Mouse (Mus musculus) brain, embryonic 18.5 days (tissue): ENCODE data around the gene Hus1.

Source experiments
- DNase-seq: peaks from one replicate; pipeline ENCODE4 v3.0.0-alpha.2; 2012; ENCODE audit warnings: low read depth, low spot score

The Hus1 gene

DNA sequence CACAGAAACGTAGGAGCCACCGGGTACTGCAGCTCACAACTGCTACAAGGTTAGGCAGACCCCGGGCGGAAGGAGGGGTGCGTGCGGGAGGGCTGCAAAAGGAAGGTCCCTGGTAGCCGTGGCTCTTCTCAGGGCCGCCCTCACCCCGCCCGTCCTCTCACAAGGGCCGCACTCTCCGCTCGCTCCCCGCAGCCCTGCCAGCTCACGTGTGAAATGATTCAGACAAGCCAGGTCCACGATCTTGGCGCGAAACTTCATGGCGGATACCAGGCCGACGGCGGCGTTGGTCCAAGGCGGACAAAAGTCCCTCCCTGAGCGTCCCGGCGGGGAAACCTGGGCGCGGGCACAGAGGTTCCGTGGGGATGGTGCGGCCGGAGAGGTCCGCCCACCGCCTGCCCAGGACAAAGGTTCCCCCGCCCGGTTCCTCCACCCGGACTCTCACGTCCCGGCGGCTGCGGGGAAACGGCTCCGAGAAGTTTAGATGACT lies at the start of gene Hus1:
Hus1 (minus strand) TSS at position 339 of the 487 bp plus-strand sequence.
- peak; percentile 37 for DNase-seq

DNA sequence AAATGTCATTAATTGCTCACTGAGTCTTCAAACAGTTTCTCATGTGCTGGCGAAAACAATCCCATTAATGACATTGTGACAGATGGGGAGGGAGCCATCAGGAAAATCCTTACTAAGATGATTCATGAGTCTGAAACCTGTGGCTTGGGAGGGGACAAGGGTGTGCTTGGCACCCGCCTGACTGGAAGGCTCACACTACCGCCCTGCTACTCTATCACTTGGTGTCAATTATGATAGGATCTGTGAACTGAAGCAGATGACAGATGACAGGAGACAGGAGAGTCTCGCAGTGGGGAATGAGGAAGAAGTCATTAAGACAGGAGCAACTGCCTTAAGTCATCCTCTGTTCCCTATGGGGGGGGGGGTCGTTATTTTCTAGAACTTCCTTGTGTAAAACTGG lies 49.5 kb upstream of the Hus1 start:
- DNase-seq: no peak

DNA sequence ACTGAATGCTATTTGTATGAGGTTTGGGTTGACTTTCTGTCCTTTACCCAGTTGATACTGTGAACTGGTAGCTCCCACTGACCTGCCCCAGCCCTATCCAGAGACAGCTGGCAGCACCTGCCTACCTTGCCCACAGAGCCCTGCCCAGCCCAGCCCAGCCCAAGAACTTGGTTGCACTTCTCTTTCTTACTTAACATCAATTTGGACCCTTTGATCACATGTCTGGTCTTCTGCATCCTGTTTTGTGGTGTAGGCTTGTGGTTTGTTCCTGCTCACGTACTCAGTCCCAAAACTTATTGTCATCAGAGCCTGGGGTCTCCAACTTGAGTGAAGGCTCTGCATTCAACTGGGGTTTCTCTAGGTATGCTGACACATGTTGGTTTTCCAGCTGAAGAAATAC lies 49.0 kb upstream of the Hus1 start:
- no peak for DNase-seq

DNA sequence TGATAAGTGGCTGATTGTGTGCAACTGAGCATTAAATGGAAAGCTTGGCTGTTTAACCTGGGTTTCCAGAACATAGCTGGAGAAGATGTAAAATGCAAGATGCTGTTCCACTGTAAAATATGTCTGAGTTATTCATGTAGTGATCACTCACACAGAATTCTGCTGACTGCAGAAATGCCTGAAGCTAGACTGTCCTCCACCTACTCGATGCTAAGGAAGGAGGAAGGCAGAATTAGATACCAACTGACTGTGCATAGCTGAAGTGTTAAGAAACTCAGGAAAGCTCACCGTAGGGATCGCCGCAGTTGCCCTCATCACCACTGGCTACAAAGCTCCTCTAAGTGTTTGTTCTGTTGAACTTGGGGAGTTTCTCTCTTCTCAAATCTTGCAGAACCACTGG lies 46.7 kb upstream of the Hus1 start:
- DNase-seq: no peak

DNA sequence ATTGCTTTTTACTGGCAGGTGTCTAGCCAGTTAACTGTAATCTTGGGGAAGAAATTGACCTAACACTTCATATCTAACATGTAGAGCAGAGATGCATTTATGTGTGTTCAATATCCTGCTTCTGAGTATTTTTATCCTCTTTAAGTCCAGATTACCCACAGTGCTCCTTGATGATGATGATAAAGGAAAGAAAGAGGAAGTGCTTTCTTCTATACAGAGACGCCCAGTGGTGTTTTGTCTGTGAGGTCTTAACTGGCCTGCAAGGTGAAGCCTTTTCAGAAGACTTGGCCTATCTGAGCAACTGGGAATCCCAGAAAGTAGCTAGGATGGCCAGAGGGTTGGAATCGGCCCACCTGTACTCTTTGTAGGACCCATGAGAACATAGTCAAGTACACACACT lies 45.9 kb upstream of the Hus1 start:
- no peak for DNase-seq

DNA sequence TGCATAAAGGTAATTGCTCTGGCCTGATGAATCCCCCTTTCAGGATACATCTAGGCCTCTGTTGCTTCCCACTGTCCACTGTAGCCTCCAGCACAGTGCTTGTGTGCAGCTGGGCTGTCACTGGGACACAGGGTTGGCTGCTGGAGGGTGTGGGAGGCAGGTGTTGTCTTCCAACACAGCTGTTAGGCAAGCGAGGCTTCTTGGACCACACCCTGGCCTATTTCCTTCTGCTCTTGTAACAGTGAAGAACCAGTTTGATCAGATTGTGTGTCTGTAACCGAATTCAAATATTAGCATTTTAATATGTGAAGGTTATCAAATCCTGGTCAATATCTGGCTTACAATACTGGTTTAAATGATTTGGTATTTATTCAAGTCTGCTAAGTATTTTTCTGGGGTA lies 40.9 kb upstream of the Hus1 start:
- no peak for DNase-seq

DNA sequence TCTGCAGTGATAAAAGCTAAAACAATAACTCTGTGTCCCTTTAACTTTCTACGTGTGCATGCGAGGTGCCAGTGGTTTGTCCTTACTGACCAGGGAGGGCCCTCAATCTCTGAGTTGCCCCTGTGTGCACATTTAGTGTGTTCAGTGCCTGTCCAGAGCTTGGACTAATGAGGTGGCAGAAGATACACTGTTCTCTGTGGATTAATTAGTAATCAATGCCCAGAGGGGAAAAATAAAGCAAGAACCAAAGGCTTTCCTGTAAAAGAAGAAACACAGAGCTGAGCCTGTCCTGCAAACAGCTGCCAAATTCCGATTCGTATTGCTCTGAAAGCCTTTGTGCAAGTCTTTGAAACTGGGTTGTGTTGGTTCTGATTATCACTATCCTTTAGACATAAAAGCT lies 39.2 kb upstream of the Hus1 start:
- no peak for DNase-seq

DNA sequence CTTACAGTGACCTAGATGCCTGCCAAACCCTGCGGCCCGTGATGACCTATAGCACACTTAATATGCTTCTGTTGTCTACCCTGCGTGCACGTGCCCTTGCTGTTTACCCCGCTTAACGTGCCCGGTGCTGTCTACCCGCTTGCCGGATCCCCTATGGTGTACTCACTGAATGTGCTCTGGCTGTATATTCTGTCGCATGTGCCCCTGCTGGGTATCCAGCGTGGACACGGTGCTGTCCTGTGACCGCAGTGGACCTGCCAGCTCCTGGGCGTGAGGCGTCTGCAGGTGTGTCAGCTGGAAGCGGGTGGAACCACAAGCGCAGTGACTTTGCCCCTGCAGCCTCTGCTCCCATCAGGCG lies 37.7 kb upstream of the Hus1 start, which contains the start of gene Sun3:
Sun3 (minus strand) TSS at position 289 of the 358 bp plus-strand sequence.
- DNase-seq: no peak

DNA sequence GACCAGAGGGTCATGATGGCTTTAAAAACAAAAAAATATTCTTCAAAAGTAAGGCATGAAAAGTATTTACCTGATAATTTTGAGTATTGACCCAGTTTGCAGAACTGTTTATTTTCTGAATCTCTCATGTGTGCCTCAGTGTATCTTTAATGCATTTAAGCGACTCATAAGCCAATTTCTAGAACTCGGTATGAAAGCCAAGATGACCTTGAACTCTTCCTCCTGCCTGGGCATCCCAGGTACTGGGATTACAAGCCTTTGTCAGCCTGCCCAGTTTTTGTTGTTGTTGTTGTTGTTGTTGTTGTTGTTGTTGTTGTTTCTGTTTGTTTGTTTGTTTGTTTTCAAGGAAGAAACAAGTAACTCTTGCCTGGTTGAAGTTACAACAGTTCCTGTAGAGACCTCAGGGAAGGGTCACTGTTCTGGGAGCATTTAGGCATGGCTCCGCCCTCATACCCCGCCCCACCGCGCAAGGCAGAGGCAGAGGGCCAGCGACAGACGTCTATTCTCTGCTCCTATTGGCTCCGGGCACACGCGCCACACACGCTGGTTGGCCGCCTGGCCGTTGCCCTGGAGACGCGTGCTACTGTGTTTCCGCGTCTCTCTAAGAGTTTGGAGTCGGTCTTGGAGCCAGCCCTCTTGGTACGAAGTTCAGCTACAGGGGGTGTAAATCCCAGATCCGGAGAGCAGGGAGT lies 37.2 kb upstream of the Hus1 start, which contains the start of gene Gm11992:
Gm11992 (plus strand) TSS at position 584 of the 692 bp plus-strand sequence.
- DNase-seq: peak; percentile 64

DNA sequence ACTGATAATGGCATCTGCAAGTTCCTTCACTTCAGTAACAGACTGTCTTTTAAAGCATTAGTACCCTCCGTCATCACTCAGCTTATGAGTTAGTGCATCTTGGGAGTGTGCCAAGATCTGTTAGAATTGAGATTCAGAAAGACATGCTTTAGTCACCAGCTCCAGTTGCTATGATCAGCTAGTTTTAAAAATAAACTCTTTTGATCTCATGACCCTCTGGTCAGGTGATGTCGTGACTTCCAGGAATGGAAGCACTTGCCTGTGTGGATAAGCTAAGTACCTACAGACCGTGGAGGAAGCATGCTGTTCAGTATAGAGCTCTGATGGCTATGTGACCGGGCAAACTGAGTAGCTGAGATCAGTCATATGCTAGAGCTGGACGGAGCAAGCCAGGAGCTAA lies 36.1 kb upstream of the Hus1 start:
- no peak for DNase-seq

DNA sequence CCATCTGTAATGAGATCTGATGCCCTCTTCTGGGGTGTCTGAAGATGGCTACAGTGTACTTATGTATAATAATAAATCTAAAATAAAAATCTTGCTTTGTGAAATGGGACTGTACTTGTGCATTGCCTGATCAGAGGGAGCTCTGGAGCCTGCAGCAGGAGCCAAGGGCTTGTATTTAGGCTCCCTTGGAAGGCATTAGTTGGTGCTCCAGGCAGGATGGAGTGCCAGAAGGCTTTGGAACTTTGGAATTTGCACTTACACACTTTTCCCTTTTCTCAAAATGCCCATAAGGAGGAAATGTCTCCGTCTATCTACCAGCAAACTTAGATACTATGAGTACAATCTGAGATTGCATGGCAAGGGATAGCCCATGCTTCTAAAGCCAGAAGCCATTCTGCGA lies 35.6 kb upstream of the Hus1 start:
- DNase-seq: no peak

DNA sequence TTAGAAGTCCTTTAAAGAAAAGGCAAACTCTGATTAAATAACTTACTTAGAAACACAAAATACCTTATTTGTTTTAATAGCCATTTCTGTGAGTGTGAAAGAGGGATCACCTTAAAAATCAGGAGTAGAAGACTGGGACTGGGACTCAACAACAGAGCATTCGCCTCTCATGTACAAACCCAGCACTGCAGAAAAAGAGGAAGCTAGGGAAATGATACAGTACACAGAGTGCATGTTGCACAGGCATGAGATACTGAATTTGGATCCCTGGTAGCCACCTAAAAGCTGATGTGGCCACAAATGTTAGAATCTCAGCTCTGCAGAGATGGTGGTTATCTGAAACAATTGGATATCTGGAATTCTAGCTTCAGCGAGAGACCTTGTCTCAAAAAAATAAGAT lies 20.5 kb upstream of the Hus1 start:
- no peak for DNase-seq

DNA sequence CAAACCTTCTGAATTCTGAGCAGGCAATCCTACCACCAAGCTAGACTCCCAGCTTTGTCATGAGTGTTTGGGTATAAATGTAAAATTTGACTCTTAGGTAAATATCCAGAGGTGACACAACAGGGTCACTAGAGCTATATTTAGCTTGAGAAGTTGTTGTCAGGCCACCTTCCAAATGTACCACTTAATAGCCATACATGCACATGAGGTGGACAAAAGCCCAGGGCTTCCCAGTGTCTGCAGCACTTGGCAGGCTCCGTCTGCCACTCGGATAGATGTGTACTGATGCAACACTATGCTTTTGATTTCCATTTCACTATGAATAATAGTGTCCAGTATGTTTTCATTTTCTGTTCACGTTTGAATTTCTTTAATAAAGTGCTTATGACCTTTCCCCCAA lies 14.2 kb upstream of the Hus1 start:
- no peak for DNase-seq

DNA sequence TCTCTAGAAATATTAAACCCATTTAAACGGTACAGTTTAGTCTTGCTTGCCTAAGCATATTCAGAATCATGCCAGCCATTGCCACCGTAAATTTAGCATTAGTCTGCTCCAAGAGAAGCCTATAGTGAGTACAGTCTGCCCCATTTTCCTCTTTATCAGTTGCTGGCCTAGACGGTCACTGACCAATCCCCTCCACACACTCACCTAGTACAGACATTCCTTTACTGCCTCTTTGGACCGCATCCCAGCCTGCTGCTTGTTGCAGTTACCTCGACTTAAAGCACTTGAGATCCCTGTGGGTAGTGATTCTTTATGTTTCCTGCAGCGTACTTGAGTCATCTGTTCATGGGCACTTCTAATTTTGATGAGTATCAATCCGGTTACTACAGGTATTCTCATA lies 13.8 kb upstream of the Hus1 start:
- no peak for DNase-seq

DNA sequence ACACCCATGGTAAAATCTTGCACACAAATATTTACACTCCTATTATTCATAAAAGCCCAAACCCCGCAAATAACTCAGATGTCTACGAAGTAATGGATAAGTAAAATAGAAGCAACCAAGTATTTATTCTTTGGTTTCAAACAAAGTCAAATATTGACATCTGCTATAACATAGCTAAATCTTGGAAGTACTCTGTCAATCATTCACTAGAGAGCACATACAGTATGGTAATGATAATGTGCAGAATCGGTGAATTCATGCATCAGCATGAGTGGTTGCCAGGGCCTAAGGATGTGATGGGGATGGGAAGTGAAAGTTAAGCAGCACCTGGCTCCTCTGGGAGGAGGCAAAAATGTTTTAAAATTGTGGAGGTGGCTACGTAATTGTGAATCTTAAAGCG lies 9.2 kb upstream of the Hus1 start:
- DNase-seq: no peak

DNA sequence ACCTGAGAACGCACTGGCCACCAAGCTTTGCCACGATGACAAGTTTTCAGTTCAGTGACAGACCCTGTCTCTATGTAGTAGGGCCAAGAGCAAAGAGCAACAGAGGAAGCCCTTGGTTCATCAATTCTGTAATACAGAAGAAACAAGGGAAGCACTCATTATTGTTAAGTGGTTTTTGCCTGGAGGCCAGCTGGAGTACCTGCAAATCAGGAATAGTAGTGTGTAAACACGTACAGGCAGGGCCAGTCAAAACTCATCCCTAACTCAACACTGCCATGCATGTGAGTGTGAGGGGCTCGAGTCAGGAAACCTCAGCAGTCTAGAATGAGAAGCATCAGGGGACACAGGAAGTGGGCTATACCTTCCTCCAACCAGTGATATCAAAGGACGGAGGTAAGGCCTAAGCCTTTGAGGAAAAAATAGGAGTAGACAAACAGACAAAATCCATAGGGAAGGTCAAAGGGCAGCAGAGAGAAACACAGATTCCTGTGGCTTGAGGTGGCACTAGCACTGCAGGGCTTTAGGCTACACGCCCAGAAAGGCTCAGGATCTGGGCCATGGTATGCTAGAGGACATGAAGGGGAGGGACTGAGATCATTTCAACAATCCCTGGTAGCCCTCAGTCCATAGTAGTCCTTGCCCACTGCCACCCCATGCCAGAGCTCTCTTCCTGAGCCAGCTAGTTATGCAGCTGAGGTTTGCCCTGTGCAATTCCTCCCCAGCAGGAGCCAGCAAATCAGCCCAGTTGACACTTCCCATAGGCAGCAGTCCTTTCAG lies 7.7 kb upstream of the Hus1 start:
- DNase-seq: no peak

DNA sequence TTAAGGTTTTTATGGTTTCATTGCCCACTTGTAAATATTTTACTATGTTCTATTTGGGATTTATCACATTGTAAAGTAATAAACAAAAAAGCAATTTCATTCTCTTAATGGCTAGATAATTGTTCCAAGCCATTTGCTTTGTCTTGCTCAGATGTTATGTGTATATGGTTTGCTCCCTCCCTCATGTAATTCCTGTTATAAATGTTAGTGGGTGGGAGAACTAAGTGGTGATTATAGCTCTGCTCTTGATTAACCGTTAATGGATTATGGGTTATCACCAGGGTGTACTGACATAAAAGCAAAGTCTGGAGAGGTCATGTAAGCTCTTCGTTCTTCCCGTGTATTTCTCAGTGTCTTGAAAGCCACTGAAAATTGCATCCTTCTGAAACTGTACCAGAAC lies 3.7 kb upstream of the Hus1 start:
- DNase-seq: no peak

DNA sequence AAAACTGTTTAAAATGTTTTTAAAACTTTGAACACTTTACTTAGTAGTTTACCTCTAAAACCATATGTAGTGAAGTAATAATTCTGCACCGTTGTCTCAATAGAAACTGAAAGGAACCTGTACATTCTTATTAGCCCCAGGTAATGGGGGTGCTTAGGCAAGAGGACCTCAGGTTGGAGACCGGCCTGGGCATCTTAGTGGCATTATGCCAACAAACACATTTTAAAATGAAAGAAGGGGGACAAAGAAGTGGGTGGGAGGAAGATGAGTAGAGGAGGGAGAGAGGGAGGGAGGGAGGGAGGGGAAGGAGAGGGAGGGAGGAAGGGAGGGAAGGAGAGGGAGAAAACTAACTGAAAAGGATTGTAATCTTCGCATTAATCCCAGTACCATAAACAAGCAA lies 357 bp upstream of the Hus1 start:
- DNase-seq: no peak

DNA sequence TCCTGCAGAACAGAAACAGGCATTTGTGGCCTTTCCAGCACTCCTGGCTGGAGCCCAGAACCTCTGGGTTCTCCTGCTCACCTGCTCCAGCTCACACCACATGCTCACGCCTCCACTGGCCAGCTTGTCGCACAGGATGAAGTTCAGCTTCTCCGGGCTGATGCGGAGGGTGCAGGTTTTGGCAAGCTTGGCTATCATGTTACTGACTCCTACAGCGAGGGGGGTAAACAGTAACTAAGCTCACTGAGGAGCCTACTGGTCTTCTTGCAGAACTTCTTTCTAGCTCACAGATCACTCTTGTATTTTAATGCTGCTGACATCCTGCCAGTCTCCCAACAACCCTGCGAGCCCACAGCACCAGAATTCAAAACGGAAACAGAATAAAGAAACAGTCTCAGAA lies 575 bp downstream of the Hus1 start:
- DNase-seq: no peak

DNA sequence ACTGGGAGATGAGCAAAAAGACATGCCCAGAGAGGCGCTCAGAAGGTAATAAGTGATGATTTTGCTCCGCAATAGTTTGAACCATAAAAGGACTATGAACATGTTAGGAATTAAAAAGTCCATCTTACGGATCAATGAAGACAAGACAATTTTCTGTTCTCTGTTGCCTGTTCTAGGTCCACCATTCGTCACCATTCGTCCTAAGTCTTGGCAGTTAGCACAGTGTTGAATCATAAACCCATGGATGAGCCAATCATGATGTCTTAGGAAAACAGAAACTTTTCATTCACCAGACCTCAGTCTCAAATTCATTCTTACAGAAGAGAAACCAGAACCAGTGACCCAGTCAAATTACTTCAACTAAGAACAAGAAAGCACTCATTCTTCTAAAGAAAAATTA lies 2.2 kb downstream of the Hus1 start:
- DNase-seq: no peak

DNA sequence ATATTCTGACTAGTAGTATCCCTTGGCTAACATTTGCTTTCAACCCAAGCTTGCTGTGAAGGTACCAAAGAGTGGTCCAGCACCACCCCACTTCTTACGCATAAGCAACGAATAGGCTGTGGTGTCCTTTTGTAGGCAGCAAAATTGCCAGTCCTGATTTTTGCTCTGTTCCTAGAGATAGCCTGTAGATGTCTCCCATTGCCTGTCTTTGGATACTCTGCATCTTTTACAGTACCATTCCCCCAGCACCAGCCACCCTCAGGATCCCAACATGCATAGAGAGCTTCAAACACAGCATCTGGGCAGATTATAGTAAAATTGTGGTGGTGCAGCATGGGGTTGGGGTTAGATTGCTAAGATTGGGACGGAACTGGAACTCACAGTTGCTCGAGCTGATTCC lies 22.9 kb downstream of the Hus1 start:
- DNase-seq: no peak

DNA sequence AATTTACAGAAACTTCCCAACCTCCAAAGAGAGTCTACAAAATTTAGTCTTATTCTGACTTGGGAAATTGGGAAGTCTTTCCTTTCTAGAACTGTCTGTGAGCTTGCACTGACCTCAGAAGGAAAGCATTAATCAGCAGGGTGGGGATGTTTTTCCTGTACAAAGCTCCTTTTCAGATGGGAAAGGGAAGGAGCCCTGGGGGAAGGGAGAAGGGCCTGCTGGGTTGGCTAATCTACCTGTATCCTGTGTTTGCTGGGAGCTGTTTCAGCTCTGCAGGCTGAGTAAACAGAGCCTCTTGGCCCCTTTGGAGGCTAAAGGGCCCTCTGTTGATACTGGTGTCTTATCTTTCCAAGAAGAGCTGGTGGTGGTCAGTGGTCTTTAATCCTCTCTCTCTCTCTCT lies 24.9 kb downstream of the Hus1 start:
- no peak for DNase-seq

DNA sequence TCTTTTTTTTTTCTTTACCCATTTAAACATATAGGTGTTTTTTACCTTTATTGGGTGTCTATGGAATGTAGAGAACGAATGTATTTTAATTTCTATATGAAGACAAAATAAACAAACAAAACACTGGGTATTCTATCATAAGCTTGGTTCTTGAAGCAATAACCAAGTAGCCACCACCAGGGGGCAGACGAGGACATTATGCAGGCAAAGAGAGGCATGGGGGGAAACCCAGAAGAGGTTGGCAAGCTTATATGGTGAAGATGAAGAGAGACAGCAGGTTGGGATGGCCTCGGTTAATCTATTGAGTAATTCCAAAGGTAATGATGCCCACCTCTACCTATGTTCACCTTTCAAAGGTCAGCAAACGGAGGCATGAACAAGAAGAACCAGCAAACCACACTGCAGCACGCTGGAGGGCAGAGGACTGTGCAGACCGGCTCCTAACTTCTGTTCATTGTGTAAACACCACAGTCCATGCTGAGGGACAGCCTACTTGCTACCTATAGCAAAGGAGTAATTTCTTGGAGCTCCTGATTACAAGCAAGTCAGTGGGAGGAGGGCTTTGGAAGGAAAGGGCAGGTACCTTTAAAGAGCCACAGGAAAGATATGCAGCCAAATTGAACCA lies 27.6 kb downstream of the Hus1 start:
- DNase-seq: peak; percentile 34
